Mouse (Mus musculus) cortical plate, adult 2 months (tissue): ENCODE measurements at regions not wholly inside any gene's neighbourhood (a gene's known extent, or its start where the extent isn't known, plus 50 kb on each side); places are given as distances from the start of the nearest gene placed in this dataset.

ENCODE experiments used
- H3K27ac ChIP-seq: fragments of 200-500 bp; 2 replicates; pipeline ENCODE4 v1.5.1; 2012; ENCODE audit warnings: low read length, control low read depth, inconsistent platforms; ENCODE audit not compliant: insufficient read depth
- H3K4me1 ChIP-seq: fragments of 200-500 bp; 2 replicates; pipeline ENCODE4 v1.6.1; 2011; ENCODE audit warnings: low read length; ENCODE audit not compliant: control insufficient read depth, insufficient read depth
- H3K4me3 ChIP-seq: fragments of 200-500 bp; 2 replicates; pipeline ENCODE4 v1.5.1; 2011; ENCODE audit warnings: mild to moderate bottlenecking, low read length, control low read depth; ENCODE audit not compliant: insufficient read depth
- CTCF ChIP-seq: fragments of 200-500 bp; IDR thresholded peaks from 2 replicates; pipeline ENCODE4 v1.5.1; 2011; ENCODE audit warnings: mild to moderate bottlenecking, control low read depth, low read length; ENCODE audit not compliant: insufficient read depth; ENCODE audit errors: extremely low read depth
- POLR2A ChIP-seq: fragments of 200-500 bp; IDR thresholded peaks from 2 replicates; pipeline ENCODE4 v1.6.1; 2011; ENCODE audit warnings: mild to moderate bottlenecking, low read length, control low read depth; ENCODE audit not compliant: insufficient read depth; ENCODE audit errors: extremely low read depth

DNA sequence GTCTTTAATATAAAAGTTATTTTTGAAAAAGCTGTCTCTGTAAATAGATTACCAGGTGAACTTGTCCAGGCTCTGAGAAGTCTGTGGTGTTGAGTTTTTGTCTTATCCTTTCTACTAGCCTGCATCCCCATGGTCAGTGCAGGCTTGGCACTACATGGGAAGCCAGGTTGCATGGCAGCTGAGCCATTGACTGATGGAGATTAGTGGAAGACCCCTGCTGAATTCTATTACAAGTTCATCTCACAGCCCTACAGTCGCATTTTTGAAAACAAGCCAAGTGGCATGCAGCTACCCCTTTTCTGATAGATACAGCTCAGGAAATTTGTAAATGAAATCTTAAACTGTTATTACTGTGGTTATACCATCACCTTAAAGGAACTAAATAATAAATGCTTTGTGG, 101.2 kb upstream of the Fam184a start:
- TF ChIP-seq CTCF (no peak), POLR2A (no peak)

DNA sequence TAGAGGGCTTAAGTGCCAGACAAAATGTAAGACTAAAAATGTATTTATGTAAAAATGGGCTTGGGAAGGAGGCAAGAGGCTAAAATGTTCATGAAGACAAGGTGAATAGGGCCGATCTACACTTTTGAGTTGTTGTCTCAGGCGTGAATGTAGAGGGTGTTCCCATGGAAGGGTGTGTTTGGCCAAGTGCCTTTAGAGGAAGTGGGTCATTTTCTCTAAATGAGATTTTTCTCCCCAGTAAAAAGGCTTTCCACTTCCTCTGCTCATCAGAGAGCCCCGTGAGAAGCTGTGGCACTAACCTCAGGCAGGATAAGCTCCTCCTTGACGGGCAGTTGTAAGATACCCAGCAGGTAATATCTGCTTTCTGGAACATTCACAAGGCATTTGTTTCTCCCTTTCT, 99.6 kb upstream of the Fam184a start:
- no peak overlapping the region for H3K4me3 ChIP-seq
- no peak overlapping the region for H3K27ac ChIP-seq
- H3K4me1 ChIP-seq: no peaks in the 10 kb centered on the region
- no peak for TF ChIP-seq CTCF
- no peak for TF ChIP-seq POLR2A

More for the DNA sequence above, 101.2 kb upstream of the Fam184a start:
- Histone ChIP-seq H3K27ac (no peak overlapping the region), H3K4me1 (no peaks in the 10 kb centered on the region), H3K4me3 (no peak overlapping the region)

DNA sequence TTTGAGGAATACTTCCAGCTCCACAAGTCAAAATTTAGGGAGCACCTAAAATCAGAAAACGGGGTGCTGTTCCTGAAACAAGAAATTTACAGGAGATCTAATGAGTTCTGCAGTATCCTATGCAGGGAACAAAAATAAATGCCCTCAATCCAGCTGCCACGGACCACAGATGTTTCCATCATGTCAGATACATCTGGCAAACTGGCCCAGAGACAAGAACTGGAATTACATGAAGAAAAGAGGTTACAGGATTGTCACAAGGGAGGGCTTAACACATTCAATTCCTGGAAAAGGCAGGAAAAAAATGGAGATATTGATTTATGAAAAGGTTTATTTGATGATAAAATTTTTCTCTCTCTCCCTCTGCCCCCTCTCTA, 62.3 kb upstream of the Fam184a start:
- no peaks in the 10 kb centered on the region for H3K4me1 ChIP-seq
- TF ChIP-seq CTCF (no peak), POLR2A (no peak)
- H3K27ac ChIP-seq: no peak overlapping the region
- no peak overlapping the region for H3K4me3 ChIP-seq

GRCm38 (mm10) chr10:53812597-53813243, 61.8 kb upstream of the Fam184a start:
- TF ChIP-seq CTCF (peak; percentile 25), POLR2A (no peak)
- no peaks in the 10 kb centered on the region for H3K4me1 ChIP-seq
- no peak overlapping the region for H3K4me3 ChIP-seq
- H3K27ac ChIP-seq: no peak overlapping the region

DNA sequence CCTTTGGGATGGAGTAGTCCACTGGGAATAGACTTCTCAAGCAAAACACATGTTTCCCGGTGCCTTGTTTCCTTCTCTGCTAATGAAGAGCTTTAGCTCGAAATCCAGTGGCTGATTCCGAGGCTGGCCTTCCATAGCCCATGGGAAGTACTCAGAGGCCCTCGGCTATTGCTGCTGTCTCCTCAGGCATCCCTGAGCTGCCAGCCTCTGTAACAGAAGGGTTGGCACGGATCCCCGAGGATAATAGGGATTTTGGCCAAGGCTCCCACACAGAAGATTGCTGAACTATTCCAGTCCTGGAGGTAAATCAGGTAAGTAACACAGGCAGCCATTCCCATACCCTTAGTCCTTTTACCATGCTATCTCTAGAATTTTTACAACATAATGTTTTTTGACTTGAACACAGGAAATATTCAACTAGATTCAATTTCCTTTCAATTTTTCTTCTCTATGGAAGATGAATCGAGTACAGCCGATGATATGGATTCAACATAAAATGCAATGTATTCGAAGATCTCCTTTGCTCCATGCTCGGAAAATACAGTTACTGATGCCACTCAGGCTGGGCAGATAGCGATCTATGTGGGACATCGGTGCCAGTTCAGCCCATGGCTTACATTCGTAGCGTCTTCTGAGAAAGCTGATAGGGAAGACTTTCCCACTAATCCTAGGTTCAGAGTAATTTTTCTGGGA, 61.1 kb upstream of the Fam184a start:
- Histone ChIP-seq H3K27ac (no peak overlapping the region), H3K4me3 (no peak overlapping the region), H3K4me1 (no peaks in the 10 kb centered on the region)
- TF ChIP-seq CTCF: no peak
- TF ChIP-seq POLR2A: no peak

DNA sequence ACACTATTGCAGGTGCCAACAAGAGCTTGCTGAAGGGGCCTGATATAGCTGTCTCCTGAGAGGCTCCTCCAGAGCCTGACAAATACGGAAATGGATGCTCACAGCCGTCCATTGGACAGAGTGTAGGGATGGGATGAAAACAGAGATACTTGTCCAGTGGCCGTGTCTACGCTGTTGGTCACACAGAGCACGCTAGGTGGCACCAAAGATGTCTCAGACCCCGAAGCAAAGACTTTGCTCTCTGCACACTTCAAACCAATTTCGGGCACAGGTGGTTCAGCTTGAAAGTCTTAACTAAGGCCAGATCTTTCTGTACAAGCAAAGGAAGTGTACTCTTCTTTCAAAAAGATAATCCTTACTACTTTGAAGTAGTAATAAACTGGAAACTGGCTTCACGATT, 55.8 kb upstream of the Fam184a start:
- Histone ChIP-seq H3K4me3 (no peak overlapping the region), H3K27ac (no peak overlapping the region), H3K4me1 (no peaks in the 10 kb centered on the region)
- TF ChIP-seq CTCF (no peak), POLR2A (no peak)

- no peaks in the 10 kb centered on the region for H3K4me1 ChIP-seq
- H3K4me3 ChIP-seq: no peak overlapping the region
- no peak overlapping the region for H3K27ac ChIP-seq
- TF ChIP-seq POLR2A (no peak), CTCF (no peak)
Measured at GRCm38 (mm10) chr10:53801048-53801641, 50.2 kb upstream of the Fam184a start.
